Mouse (Mus musculus): Measurements from ENCODE around the gene Fam155a. TPM values are rescaled to one million over a fixed set of nuclear protein-coding genes. Genes with fewer than 3 reads are reported as not detected.

Fam155a gene
- polyA plus RNA-seq (2014; fragmentation: Illumina TruSeq; extraction: RNeasy Lipid Tissue Mini Kit (QIAGEN cat#74804); ENCODE audit: insufficient read depth, low read depth, low replicate concordance), result not detected

GRCm38 (mm10) chr8:9770999-9771605 lies at the start of gene Fam155a:
Gene Fam155a, minus strand, starts transcription at chr8:9771161.

Other genes starting within 250 kb of the Fam155a start
- not detected for gene Gm10217, start 93.1 kb upstream of the Fam155a start, polyA plus RNA-seq (2014; fragmentation: Illumina TruSeq; extraction: RNeasy Lipid Tissue Mini Kit (QIAGEN cat#74804); ENCODE audit: insufficient read depth, low read depth, low replicate concordance)
- gene Lig4, start 206.5 kb upstream of the Fam155a start, polyA plus RNA-seq (2014; fragmentation: Illumina TruSeq; extraction: RNeasy Lipid Tissue Mini Kit (QIAGEN cat#74804); ENCODE audit: insufficient read depth, low read depth, low replicate concordance), result 2.0 TPM
- 10.9 TPM for gene Abhd13, start 206.5 kb upstream of the Fam155a start, polyA plus RNA-seq (2014; fragmentation: Illumina TruSeq; extraction: RNeasy Lipid Tissue Mini Kit (QIAGEN cat#74804); ENCODE audit: insufficient read depth, low read depth, low replicate concordance)
- 18.8 TPM for gene Tnfsf13b, start 235.3 kb upstream of the Fam155a start, polyA plus RNA-seq (2014; fragmentation: Illumina TruSeq; extraction: RNeasy Lipid Tissue Mini Kit (QIAGEN cat#74804); ENCODE audit: insufficient read depth, low read depth, low replicate concordance)